Mouse (Mus musculus) liver, adult 2 months (tissue): ENCODE results near the gene Marf1.

ENCODE experiments used
- CTCF ChIP-seq: fragments of 200-500 bp; IDR thresholded peaks from 2 replicates; pipeline ENCODE4 v1.5.1; 2011; ENCODE audit warnings: low read depth, low read length, control low read depth
- POLR2A ChIP-seq: fragments of 200-500 bp; IDR thresholded peaks from 2 replicates; pipeline ENCODE4 v1.6.1; 2011; ENCODE audit warnings: low read length, control low read depth; ENCODE audit not compliant: insufficient read depth; ENCODE audit errors: extremely low read depth

- TF ChIP-seq CTCF = no peak
- TF ChIP-seq POLR2A = no peak
These were observed 14.9 kb upstream of the Marf1 start for GRCm38 (mm10) chr16:14178041-14178440.
